Mouse (Mus musculus): ENCODE data around the gene Naa25.
A peak's percentile ranks its signal among the peaks of the same experiment; 100 is the strongest.

The Naa25 gene

GRCm38 (mm10) chr5:121397187-121398145, at the start of gene Naa25:
Naa25 (plus strand) TSS chr5:121397936.
- DNase-seq, result peak; percentile 98 to 99

GRCm38 (mm10) chr5:121359229-121359628, 38.5 kb upstream of the Naa25 start:
- no peak for DNase-seq

- DNase-seq, result no peak
Measured at GRCm38 (mm10) chr5:121361696-121362095, 36.0 kb upstream of the Naa25 start.

DNA sequence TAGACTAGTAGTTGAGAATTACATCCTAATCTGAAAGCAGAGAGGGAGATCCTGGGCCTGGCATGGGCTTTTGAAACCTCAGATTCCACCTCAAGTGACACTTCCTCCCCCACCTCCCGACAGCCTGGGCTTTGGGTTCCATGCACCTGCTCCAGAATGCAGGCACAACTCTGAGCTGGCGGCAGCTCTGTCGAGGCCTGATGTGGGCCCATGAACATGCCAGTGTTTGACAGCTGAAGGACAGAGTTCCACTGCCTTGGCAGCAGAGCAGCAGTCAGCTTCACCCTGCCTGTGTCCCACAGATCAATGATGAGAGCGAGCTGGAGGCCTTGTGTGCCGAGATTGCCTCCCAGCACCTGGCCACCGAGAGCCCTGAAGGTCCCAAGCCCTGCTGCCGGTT, 34.3 kb upstream of the Naa25 start:
- no peak for DNase-seq

DNA sequence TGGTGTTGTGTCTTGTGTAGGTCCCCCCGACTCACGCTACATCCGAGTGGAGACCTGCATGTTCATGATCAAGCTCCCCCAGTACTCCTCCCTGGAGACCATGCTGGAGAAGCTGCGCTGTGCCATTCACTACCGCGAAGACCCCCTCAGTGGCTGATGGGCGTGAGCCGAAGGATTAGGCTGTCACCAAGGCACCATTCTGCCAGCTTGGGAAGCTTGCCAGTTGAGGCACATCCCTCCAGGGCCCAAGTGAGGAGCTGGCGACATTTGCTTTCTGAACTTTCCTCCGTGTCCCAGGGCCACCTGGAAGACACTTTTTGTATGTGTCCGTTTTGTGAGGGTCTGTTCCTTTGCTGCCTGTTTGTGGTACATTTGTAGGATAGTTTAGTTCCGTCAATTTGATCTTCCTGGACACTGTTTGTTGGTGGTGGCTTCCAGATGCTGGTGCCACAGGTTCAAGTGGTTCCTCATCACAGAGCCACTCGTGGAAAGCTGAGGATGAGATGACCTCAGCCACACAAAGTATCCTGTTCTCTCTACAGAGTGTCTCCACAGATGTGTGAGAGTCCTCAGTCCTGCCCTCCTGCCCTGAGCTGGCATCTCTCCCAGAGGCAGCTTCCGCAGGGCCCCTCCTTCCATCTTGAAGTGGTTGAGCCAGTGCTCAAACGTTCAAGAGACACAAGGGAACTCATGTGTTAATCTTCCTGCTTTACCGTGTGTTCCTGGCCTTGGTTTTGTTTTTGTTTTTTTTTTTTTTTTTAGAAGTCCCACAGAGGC, 31.1 kb upstream of the Naa25 start:
- peak; percentile 59 to 68 for DNase-seq

DNA sequence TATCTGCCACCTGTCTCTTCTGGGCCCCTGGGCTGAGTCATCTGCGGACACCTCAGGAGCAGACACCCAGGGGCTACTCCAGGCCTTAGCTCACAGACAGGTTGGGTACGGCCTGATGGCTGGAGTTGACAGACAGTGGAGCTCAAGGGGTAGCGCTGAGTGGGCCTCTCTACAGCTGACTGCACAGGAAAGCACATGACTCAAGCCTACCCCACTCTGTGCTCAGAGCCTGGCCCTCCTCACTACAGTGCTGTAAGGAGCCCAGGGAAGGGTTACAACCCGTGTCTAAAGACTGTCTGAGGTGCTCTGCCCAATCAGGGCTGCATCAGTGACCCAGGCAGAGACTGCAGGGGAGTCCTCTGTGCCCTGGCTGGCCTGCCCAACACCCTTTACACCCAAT, 30.5 kb upstream of the Naa25 start:
- no peak for DNase-seq

DNA sequence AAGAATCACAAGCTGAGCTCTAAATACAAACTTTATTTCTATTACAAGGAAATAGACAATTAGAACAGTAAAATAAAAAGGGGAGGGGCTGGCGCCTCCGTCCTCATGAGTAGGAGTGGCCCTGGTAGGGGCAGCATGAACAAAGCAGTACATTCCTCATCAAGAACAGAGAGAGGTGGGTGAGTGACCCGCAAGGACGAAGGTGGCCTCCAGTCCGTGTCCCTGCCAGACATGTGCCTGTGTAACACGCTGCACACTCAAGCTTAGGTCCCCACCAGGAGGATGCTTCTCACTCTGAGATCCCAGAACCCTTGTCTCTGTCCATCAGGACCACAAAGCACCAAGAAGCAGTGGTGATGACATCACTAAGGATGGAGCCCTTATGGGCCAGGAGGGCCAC, 26.0 kb upstream of the Naa25 start:
- DNase-seq, result no peak

- DNase-seq, result no peak
Measured at GRCm38 (mm10) chr5:121374790-121375189, 22.9 kb upstream of the Naa25 start.

DNA sequence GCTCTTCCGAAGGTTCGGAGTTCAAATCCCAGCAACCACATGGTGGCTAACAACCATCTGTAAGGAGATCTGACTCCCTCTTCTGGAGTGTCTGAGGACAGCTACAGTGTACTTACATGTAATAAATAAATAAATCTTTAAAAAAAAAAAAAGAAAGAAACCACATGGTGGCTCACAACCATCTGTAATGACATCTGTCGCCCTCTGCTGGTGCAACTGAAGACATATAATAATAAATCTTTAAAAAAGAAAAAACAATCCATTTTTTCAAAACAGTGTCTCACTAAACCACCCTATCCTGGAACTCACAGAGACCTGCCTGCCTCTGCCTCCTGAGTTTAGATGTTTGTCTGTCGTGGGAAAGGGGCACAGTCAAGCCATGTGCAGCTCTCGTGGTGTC, 20.8 kb upstream of the Naa25 start:
- DNase-seq, result peak; percentile 60 to 69

GRCm38 (mm10) chr5:121378678-121379256, 19.0 kb upstream of the Naa25 start:
- no peak for DNase-seq

DNA sequence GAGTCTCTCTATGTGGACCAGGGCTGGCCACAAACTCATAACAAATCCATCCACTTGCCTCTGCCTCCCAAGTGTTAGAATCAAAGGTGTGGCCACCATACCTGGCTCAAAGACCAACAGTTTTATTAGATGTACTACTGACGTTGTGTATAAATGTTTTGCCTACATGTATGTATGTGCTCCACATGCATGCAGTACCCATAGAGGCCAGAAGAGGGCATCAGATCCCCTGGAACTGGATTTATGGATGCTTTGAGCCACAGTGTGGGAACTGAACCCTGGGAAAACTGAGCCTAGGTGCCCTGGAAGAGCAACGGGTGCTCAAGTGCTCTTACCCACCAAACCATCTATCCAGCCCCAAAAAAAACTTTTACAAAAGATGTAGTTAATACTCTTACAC, 17.0 kb upstream of the Naa25 start:
- no peak for DNase-seq

- DNase-seq, result no peak
Measured at GRCm38 (mm10) chr5:121383857-121384756, 13.6 kb upstream of the Naa25 start.

GRCm38 (mm10) chr5:121384757-121385460, 12.8 kb upstream of the Naa25 start:
- DNase-seq, result no peak

- peak; percentile 97 to 98 for DNase-seq
Measured at GRCm38 (mm10) chr5:121385461-121386119, 12.1 kb upstream of the Naa25 start, which contains the start of gene Trafd1. Trafd1 (minus strand) TSS chr5:121385632.

DNA sequence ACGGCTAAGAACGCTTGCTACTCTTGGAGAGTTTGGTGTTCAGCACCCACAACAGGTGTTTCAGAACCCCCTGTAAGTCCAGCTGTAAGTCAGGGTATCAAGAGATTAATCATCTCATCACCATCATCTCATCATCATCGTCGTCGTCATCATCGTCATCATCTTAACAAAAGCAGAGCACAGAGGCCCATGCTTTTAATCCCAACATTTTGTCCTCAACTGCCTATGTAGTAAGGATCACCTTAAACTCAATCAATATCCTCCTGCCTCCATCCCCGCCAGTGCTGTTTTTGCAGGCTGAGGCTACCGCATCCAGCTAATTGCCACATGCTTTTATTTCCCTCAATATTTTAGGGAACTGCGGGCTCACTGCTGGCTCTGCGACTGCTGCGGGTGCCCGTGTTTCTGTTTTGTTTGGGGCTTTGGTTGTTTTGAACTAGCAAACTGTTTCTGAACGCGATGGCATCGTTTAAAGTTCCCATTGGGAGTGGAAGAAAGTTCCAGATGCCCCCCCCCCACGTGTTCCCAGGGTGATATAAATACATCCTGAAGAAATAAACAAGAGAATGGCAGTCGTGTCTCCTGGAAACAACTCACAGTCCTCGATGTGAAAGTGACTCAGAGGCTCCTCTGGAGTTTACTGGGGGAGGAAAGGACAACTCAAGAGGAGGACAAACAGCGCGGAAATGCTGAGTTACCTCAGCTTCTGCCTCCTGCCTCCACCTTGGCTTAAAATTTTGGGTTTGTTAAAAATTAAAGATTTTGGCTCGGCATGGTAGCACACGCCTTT, 11.4 kb upstream of the Naa25 start:
- peak in 1 of 2 experiments; percentile 21 for DNase-seq

DNA sequence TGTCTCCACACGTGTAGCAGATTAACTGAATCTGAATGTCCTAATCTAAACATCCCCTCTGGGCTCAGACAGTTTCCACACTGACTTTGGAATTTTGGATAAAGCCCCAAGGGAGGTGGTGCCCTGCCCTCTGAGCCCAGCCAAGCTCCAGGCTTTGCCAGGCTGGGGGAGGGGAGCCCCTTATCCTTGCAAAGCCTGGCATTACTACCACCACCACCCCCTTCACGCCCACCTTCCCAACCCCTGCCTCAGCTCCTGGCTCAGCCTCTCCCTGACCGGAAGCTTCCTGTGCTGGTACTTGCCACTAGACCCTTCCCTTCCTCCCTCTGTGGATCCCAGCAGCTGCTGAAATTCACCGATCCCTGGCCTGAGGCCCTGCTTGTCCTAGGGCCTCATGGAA, 10.6 kb upstream of the Naa25 start:
- peak in 1 of 2 experiments; percentile 28 for DNase-seq

- DNase-seq, result peak; percentile 24 to 43
Measured at GRCm38 (mm10) chr5:121389106-121389505, 8.6 kb upstream of the Naa25 start.

DNA sequence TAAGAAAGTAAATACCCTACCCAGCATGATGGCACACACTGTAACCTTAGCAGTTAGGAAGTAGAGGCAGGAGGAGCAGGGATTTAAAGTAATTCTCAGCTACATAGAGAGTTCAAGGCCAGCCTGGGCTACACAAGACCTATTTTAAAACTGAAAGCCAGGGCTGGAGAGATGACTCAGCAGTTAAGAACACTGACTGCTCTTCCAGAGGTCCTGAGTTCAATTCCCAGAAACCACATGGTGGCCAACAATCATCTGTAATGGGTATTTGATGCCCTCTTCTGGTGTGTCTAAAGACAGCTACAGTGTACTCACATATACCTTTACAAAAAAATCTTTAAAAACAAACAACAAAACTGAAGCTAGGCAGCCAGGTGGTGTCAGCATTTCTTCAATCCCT, 8.0 kb upstream of the Naa25 start:
- no peak for DNase-seq

- peak; percentile 77 to 88 for DNase-seq
Measured at GRCm38 (mm10) chr5:121392667-121393380, 4.9 kb upstream of the Naa25 start.
